ENCODE assay signal across 15 mouse cellular contexts in genomic region chr13:106721167-106721566, GRCm38 (mm10).
A peak's percentile ranks its signal among the peaks of the same experiment; 100 is the strongest.
DNase-seq lines count a peak whose midpoint lies in the region; ATAC-seq and TF ChIP-seq lines count a peak whose summit lies in the region.
"Had no signal": no experiment of that assay in that cellular context is flagged by ENCODE, and none has a peak within 500 bp of the region (broad histone marks: within the 10 kb centered on the region; RNA-seq: fewer than 3 reads in every experiment).

No protein-coding gene starts in this region.

- no peak overlapping the region for H3K4me3 ChIP-seq in kidney, postnatal 0 days (replicated peaks; ENCODE audit: low read depth, low read length)
- H3K4me3 ChIP-seq: embryonic facial prominence, embryonic 15.5 days; forebrain, embryonic 13.5 days; liver, embryonic 15.5 days; midbrain, embryonic 12.5 days had no signal

- DNase-seq in adrenal gland, postnatal 36 days = peak; percentile 6 to 16
- DNase-seq in adrenal gland, postnatal 14 days = no peak
- DNase-seq in kidney, postnatal 0 days (ENCODE audit: low spot score) = peak; percentile 18
- DNase-seq in kidney, adult 18-20 months = no peak
- DNase-seq in 416B (ENCODE audit: low read depth) = peak; percentile 64
- no peak for DNase-seq in ovary, postnatal 14 days (ENCODE audit: low spot score)
- no peak for DNase-seq in thymus, postnatal 36 days
- DNase-seq: cerebellum, adult 11 months; gastrocnemius, postnatal 10 days had no signal

- no peaks in the 10 kb centered on the region for H3K4me1 ChIP-seq in kidney, postnatal 0 days (replicated peaks; ENCODE audit: insufficient read depth, low read length)
- H3K4me1 ChIP-seq: embryonic facial prominence, embryonic 15.5 days; forebrain, embryonic 13.5 days; liver, embryonic 15.5 days; midbrain, embryonic 12.5 days had no signal

- no peaks in the 10 kb centered on the region for H3K27me3 ChIP-seq in kidney, postnatal 0 days (ENCODE audit: insufficient read depth, low read length)
- H3K27me3 ChIP-seq: embryonic facial prominence, embryonic 15.5 days; forebrain, embryonic 13.5 days; liver, embryonic 15.5 days; midbrain, embryonic 12.5 days had no signal

- no peak overlapping the region for H3K4me2 ChIP-seq in kidney, postnatal 0 days (ENCODE audit: low read length)
- H3K4me2 ChIP-seq: embryonic facial prominence, embryonic 15.5 days; forebrain, embryonic 13.5 days; liver, embryonic 15.5 days; midbrain, embryonic 12.5 days had no signal

- H3K9me3 ChIP-seq in kidney, postnatal 0 days (replicated peaks; ENCODE audit: low read length) = no peaks in the 10 kb centered on the region
- H3K9me3 ChIP-seq: embryonic facial prominence, embryonic 15.5 days; forebrain, embryonic 13.5 days; liver, embryonic 15.5 days; midbrain, embryonic 12.5 days had no signal

- WGBS in kidney, postnatal 0 days = 82% methylated on average over 1 of the region's 1 CpGs

- TF ChIP-seq CTCF in kidney, postnatal 0 days (IDR thresholded peaks at IDR 0.05; ENCODE audit: low read depth) = peak; percentile 61

- no peak overlapping the region for H3K27ac ChIP-seq in kidney, postnatal 0 days
- H3K27ac ChIP-seq: embryonic facial prominence, embryonic 15.5 days; forebrain, embryonic 13.5 days; liver, embryonic 15.5 days; midbrain, embryonic 12.5 days had no signal

- H3K9ac ChIP-seq in kidney, postnatal 0 days (ENCODE audit: low read depth, low read length) = no peak overlapping the region
- H3K9ac ChIP-seq: embryonic facial prominence, embryonic 15.5 days; forebrain, embryonic 13.5 days; liver, embryonic 15.5 days; midbrain, embryonic 12.5 days had no signal

- H3K36me3 ChIP-seq in kidney, postnatal 0 days (ENCODE audit: insufficient read depth, low read length) = no peaks in the 10 kb centered on the region
- H3K36me3 ChIP-seq: embryonic facial prominence, embryonic 15.5 days; liver, embryonic 15.5 days; midbrain, embryonic 12.5 days had no signal

- ATAC-seq in kidney, postnatal 0 days (replicated peaks; ENCODE audit: low FRiP score, low read depth) = no peak
- peak; percentile 85 for ATAC-seq in common myeloid progenitor, adult 5-6 weeks (replicated peaks; ENCODE audit: low read depth, poor library complexity, severe bottlenecking)
- ATAC-seq: forebrain, embryonic 13.5 days; intestine, embryonic 16.5 days had no signal

Comparison
In these comparisons a context has a peak if more than half of its experiments do, and no peak if none do; other contexts are left out.
1. DNase-seq: peak in adrenal gland, postnatal 36 days (2 of 2), kidney, postnatal 0 days (single experiment) and 416B (single experiment); none in adrenal gland, postnatal 14 days (single experiment), kidney, adult 18-20 months (single experiment), ovary, postnatal 14 days (single experiment) and thymus, postnatal 36 days (0 of 2).